Mouse (Mus musculus) CH12.LX (cell line): ENCODE results near the gene Corin. TPM values are rescaled to one million over a fixed set of nuclear protein-coding genes. Genes with fewer than 3 reads are reported as not detected.

Experiments
- DNase-seq: peaks from one replicate; pipeline ENCODE4 v3.0.0-alpha.2; 2013; ENCODE audit errors: extremely low read depth
- H3K27ac ChIP-seq: 2 replicates; pipeline ENCODE4 v1.5.1; 2012; ENCODE audit warnings: low read depth, mild to moderate bottlenecking, control low read depth, moderate library complexity; ENCODE audit not compliant: insufficient read depth
- H3K27me3 ChIP-seq: replicated peaks from 2 replicates; pipeline ENCODE3; 2012; ENCODE audit warnings: inconsistent platforms
- H3K36me3 ChIP-seq, 2 experiments: replicated peaks in 1 of 2; 2 replicates each; pipeline versions ENCODE3 to v1.6.1; 2012; ENCODE audit warnings: inconsistent platforms in 1 of 2, low read length in 1 of 2, mild to moderate bottlenecking in 1 of 2, mixed read lengths in 1 of 2, moderate library complexity in 1 of 2; ENCODE audit not compliant: control insufficient read depth in 1 of 2, insufficient read depth in 1 of 2
- H3K4me1 ChIP-seq, 2 experiments: 2 replicates each; pipeline ENCODE4 v1.6.1; 2012; ENCODE audit warnings: inconsistent platforms in 1 of 2, moderate library complexity in 1 of 2; ENCODE audit not compliant: insufficient read depth in 2 of 2, control insufficient read depth in 1 of 2
- H3K4me2 ChIP-seq: 2 replicates; pipeline ENCODE4 v1.6.1; 2012; ENCODE audit warnings: low read depth, mild to moderate bottlenecking, control low read depth; ENCODE audit not compliant: poor library complexity, insufficient read depth, severe bottlenecking
- H3K4me3 ChIP-seq, 3 experiments: fragments of 150-350 bp in 1 of 3; sonication (generic) in 1 of 3; replicated peaks in 1 of 3; 2 replicates each; pipeline versions ENCODE3 to v1.5.1; 2011 to 2012; ENCODE audit warnings: low read depth in 2 of 3, low read length in 2 of 3, mild to moderate bottlenecking in 2 of 3, moderate library complexity in 2 of 3, control low read depth in 1 of 3, improper control_type of control experiment in 1 of 3, inconsistent platforms in 1 of 3, mixed read lengths in 1 of 3; ENCODE audit not compliant: poor library complexity in 1 of 3
- H3K79me2 ChIP-seq: replicated peaks from 2 replicates; pipeline ENCODE4 v1.6.1; 2012; ENCODE audit warnings: mild to moderate bottlenecking, moderate library complexity; ENCODE audit not compliant: control insufficient read depth, poor library complexity, insufficient read depth, severe bottlenecking; ENCODE audit errors: extremely low read depth
- H3K9ac ChIP-seq: 2 replicates; pipeline ENCODE4 v1.6.1; 2012; ENCODE audit warnings: low read depth, mild to moderate bottlenecking, control low read depth, moderate library complexity; ENCODE audit not compliant: insufficient read depth
- H3K9me3 ChIP-seq: replicated peaks from 2 replicates; pipeline ENCODE3; 2012; ENCODE audit warnings: low read length, inconsistent platforms, mixed read lengths
- BHLHE40 ChIP-seq: IDR thresholded peaks from 2 replicates; pipeline ENCODE4 v1.6.1; 2011; ENCODE audit warnings: mild to moderate bottlenecking, low read depth, low read length, improper control_type of control experiment
- CHD2 ChIP-seq: IDR thresholded peaks from 2 replicates; pipeline ENCODE4 v1.6.1; 2011; ENCODE audit warnings: low read length, improper control_type of control experiment
- E2F4 ChIP-seq: IDR thresholded peaks from 2 replicates; pipeline ENCODE4 v1.6.1; 2011; ENCODE audit warnings: low read depth, low read length, improper control_type of control experiment; ENCODE audit not compliant: insufficient replicate concordance
- EP300 ChIP-seq: IDR thresholded peaks from 2 replicates; pipeline ENCODE4 v1.6.1; 2011; ENCODE audit warnings: low read length, improper control_type of control experiment
- ETS1 ChIP-seq: conservative IDR thresholded peaks from 2 replicates; pipeline ENCODE4 v1.6.1; 2012; ENCODE audit warnings: low read depth, mild to moderate bottlenecking, inconsistent platforms, low read length, improper control_type of control experiment, moderate library complexity
- GABPA ChIP-seq: IDR thresholded peaks from 2 replicates; pipeline ENCODE4 v1.6.1; 2012; ENCODE audit warnings: low read depth, low read length, improper control_type of control experiment, inconsistent platforms; ENCODE audit not compliant: insufficient replicate concordance
- HCFC1 ChIP-seq: IDR thresholded peaks from 2 replicates; pipeline ENCODE4 v1.6.1; 2012; ENCODE audit warnings: low read depth, mild to moderate bottlenecking, inconsistent platforms, low read length, improper control_type of control experiment
- JUN ChIP-seq: IDR thresholded peaks from 2 replicates; pipeline ENCODE4 v1.6.1; 2011; ENCODE audit warnings: low read depth, mild to moderate bottlenecking, low read length, improper control_type of control experiment, moderate library complexity; ENCODE audit not compliant: insufficient read depth
- KAT2A ChIP-seq: IDR thresholded peaks from 2 replicates; pipeline ENCODE4 v1.6.1; 2012; ENCODE audit warnings: low read length, improper control_type of control experiment, inconsistent platforms; ENCODE audit not compliant: insufficient replicate concordance
- MAX ChIP-seq: IDR thresholded peaks from 2 replicates; pipeline ENCODE4 v1.6.1; 2011; ENCODE audit warnings: low read length, improper control_type of control experiment
- MAZ ChIP-seq: IDR thresholded peaks from 2 replicates; pipeline ENCODE4 v1.6.1; 2012; ENCODE audit warnings: low read depth, mild to moderate bottlenecking, inconsistent platforms, low read length, improper control_type of control experiment, moderate library complexity
- MEF2A ChIP-seq: IDR thresholded peaks from 2 replicates; pipeline ENCODE4 v1.6.1; 2014; ENCODE audit warnings: low read depth, mild to moderate bottlenecking, inconsistent platforms, low read length, improper control_type of control experiment, borderline replicate concordance
- MYC ChIP-seq: IDR thresholded peaks from 2 replicates; pipeline ENCODE4 v1.6.1; 2011; ENCODE audit warnings: low read depth, mild to moderate bottlenecking, improper control_type of control experiment, low read length
- NELFE ChIP-seq: IDR thresholded peaks from 2 replicates; pipeline ENCODE4 v1.6.1; 2011; ENCODE audit warnings: low read depth, low read length, improper control_type of control experiment
- NRF1 ChIP-seq: IDR thresholded peaks from 2 replicates; pipeline ENCODE4 v1.6.1; 2014; ENCODE audit warnings: low read depth, mild to moderate bottlenecking, inconsistent platforms, low read length, improper control_type of control experiment, moderate library complexity
- PAX5 ChIP-seq: IDR thresholded peaks from 2 replicates; pipeline ENCODE4 v1.6.1; 2012; ENCODE audit warnings: low read length, inconsistent platforms, mixed read lengths
- POLR2A ChIP-seq: IDR thresholded peaks from 2 replicates; pipeline ENCODE4 v1.6.1; 2011; ENCODE audit warnings: low read depth, mild to moderate bottlenecking, improper control_type of control experiment, low read length
- POLR2AphosphoS2 ChIP-seq: IDR thresholded peaks from 2 replicates; pipeline ENCODE4 v1.6.1; 2011; ENCODE audit warnings: low read depth, low read length, improper control_type of control experiment
- RCOR1 ChIP-seq: conservative IDR thresholded peaks from 2 replicates; pipeline ENCODE4 v1.6.1; 2012; ENCODE audit warnings: low read depth, mild to moderate bottlenecking, inconsistent platforms, low read length, improper control_type of control experiment
- SIN3A ChIP-seq: IDR thresholded peaks from 2 replicates; pipeline ENCODE4 v1.6.1; 2012; ENCODE audit warnings: low read length, improper control_type of control experiment, inconsistent platforms
- TBP ChIP-seq: conservative IDR thresholded peaks from 2 replicates; pipeline ENCODE4 v1.6.1; 2011; ENCODE audit warnings: low read depth, low read length, improper control_type of control experiment
- TCF12 ChIP-seq: IDR thresholded peaks from 2 replicates; pipeline ENCODE4 v1.6.1; 2014; ENCODE audit warnings: low read depth, mild to moderate bottlenecking, inconsistent platforms, low read length, improper control_type of control experiment
- USF1 ChIP-seq: IDR thresholded peaks from 2 replicates; pipeline ENCODE4 v1.6.1; 2014; ENCODE audit warnings: low read depth, mild to moderate bottlenecking, inconsistent platforms, low read length, improper control_type of control experiment
- USF2 ChIP-seq: conservative IDR thresholded peaks from 2 replicates; pipeline ENCODE4 v1.6.1; 2011; ENCODE audit warnings: low read depth, low read length, improper control_type of control experiment
- ZC3H11A ChIP-seq: IDR thresholded peaks from 2 replicates; pipeline ENCODE4 v1.6.1; 2012; ENCODE audit warnings: low read depth, mild to moderate bottlenecking, inconsistent platforms, low read length, improper control_type of control experiment
- ZKSCAN1 ChIP-seq: IDR thresholded peaks from 2 replicates; pipeline ENCODE4 v1.6.1; 2012; ENCODE audit warnings: low read depth, inconsistent platforms, low read length, improper control_type of control experiment, borderline replicate concordance
- ZMIZ1 ChIP-seq: IDR thresholded peaks from 2 replicates; pipeline ENCODE4 v1.6.1; 2012; ENCODE audit warnings: low read depth, mild to moderate bottlenecking, inconsistent platforms, low read length, improper control_type of control experiment
- ZNF384 ChIP-seq: IDR thresholded peaks from 2 replicates; pipeline ENCODE4 v1.6.1; 2012; ENCODE audit warnings: low read depth, low read length, improper control_type of control experiment, inconsistent platforms
- dilution Hi-C: fragments of 300-500 bp; cut with MboI; formaldehyde crosslinking; loops from 2 replicates; pipeline ENCODE4 v1.14.3; 2020; ENCODE audit warnings: low sequenced_read_pairs; ENCODE audit not compliant: extremely low pct_unique_long_range_greater_than_20kb, extremely low pct_ligation_motif_present
- in situ Hi-C: fragments of 300-500 bp; cut with MboI; formaldehyde crosslinking; loops from 3 replicates; pipeline ENCODE4 v1.14.3; 2019; ENCODE audit warnings: low sequenced_read_pairs, low pct_ligation_motif_present, low pct_unique_long_range_greater_than_20kb, mixed read lengths
- polyA plus RNA-seq: library from polyadenylated mRNA; unstranded; fragments of >175 nt; gene quantifications from 2 replicates; pipeline ENCODE4 v1.2.1, GENCODE M21; 2012; ENCODE audit warnings: low read depth; ENCODE audit not compliant: insufficient read length
- total RNA-seq, 2 experiments: library from RNA; depleted of rRNA; stranded (reverse); fragments of 300-350 nt in 1 of 2; fragments of >200 nt in 1 of 2; gene quantifications; 2 replicates each; pipeline ENCODE4 v1.2.3; 2012 to 2014

Corin gene
- total and polyA plus RNA-seq, 3 experiments, result not detected

- Histone ChIP-seq H3K36me3 (no peaks in the 10 kb centered on the region), H3K9ac (no peak overlapping the region), H3K27me3 (no peaks in the 10 kb centered on the region), H3K9me3 (no peaks in the 10 kb centered on the region), H3K79me2 (no peaks in the 10 kb centered on the region), H3K4me2 (no peak overlapping the region), H3K27ac (no peak overlapping the region), H3K4me1 (peaks cover 4 to 13% of the 10 kb centered on the region in 2 experiments; a peak in 3 of 4 replicates), H3K4me3 (no peak overlapping the region)
- in situ Hi-C loops, result no loop called here
- TF ChIP-seq MYC, result no peak
- TF ChIP-seq JUN, result no peak
- TF ChIP-seq MAZ, result no peak
- TF ChIP-seq E2F4, result no peak
- TF ChIP-seq GABPA, result no peak
- TF ChIP-seq POLR2AphosphoS2, result no peak
- no peak for TF ChIP-seq KAT2A
- TF ChIP-seq PAX5, result no peak
- no peak for TF ChIP-seq NELFE
- TF ChIP-seq USF1, result no peak
- TF ChIP-seq ETS1, result no peak
- no peak for TF ChIP-seq HCFC1
- TF ChIP-seq ZMIZ1, result no peak
- TF ChIP-seq ZKSCAN1, result no peak
- no peak for TF ChIP-seq BHLHE40
- TF ChIP-seq TCF12, result no peak
- TF ChIP-seq ZNF384, result no peak
- no peak for TF ChIP-seq EP300
- no peak for TF ChIP-seq NRF1
- dilution Hi-C loops, result no loop called here
- no peak for DNase-seq
Observed at GRCm38 (mm10) chr5:72501763-72502162, 2.5 kb downstream of the Corin start.

DNA sequence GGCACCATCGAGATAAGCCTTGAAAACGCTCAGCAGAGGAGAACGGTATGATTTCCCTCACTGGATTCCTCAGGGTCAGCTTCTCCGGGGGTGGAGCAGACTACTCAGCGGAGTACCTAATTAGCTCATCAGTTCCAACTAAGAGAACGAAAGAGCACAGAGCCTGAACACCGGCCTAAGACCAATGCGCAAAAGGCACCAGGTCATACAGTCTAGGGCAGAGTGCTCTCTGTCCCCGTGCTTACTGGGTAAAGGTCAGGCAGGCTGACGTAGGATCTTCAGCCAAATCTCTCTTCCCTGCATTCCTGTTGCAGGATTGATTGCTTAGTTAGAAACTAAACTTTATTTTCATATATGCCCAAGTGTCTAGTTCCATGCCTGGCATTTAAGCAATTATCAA is 6.0 kb downstream of the Corin start:
- Histone ChIP-seq H3K9ac (no peak overlapping the region), H3K27me3 (no peaks in the 10 kb centered on the region), H3K4me1 (peaks cover 4 to 13% of the 10 kb centered on the region in 2 experiments; a peak in 3 of 4 replicates), H3K27ac (no peak overlapping the region), H3K79me2 (no peaks in the 10 kb centered on the region), H3K9me3 (no peaks in the 10 kb centered on the region), H3K4me3 (no peak overlapping the region), H3K36me3 (no peaks in the 10 kb centered on the region), H3K4me2 (no peak overlapping the region)
- no peak for TF ChIP-seq NRF1
- TF ChIP-seq ZNF384, result no peak
- no peak for TF ChIP-seq MEF2A
- no peak for TF ChIP-seq ZC3H11A
- TF ChIP-seq RCOR1, result no peak
- no peak for TF ChIP-seq ZMIZ1
- TF ChIP-seq USF2, result no peak
- no peak for TF ChIP-seq MAZ
- TF ChIP-seq CHD2, result no peak
- no peak for TF ChIP-seq TCF12
- TF ChIP-seq E2F4, result no peak
- TF ChIP-seq TBP, result no peak
- TF ChIP-seq POLR2A, result no peak
- TF ChIP-seq SIN3A, result no peak
- TF ChIP-seq MAX, result no peak
- in situ Hi-C loops, result no loop called here
- DNase-seq, result no peak
- dilution Hi-C loops, result no loop called here
